Mouse (Mus musculus) ES-Bruce4 (cell line): ENCODE data around the gene D2hgdh. TPM values are rescaled to one million over a fixed set of nuclear protein-coding genes. Genes with fewer than 3 reads are reported as not detected.
A peak's percentile ranks its signal among the peaks of the same experiment; 100 is the strongest.
"Not testable (repeated sequence)": the region's sequence is repeated elsewhere in the genome, so short reads cannot be mapped to it uniquely, and the experiment has no call there.

Source experiments
- H3K27ac ChIP-seq: 2 replicates; pipeline ENCODE4 v1.5.1; 2012; ENCODE audit warnings: low read length, inconsistent platforms; ENCODE audit not compliant: insufficient read depth
- H3K27me3 ChIP-seq: 2 replicates; pipeline ENCODE4 v1.6.1; 2012; ENCODE audit warnings: mild to moderate bottlenecking, low read length, inconsistent platforms; ENCODE audit not compliant: control insufficient read depth, poor library complexity, insufficient read depth, severe bottlenecking
- H3K36me3 ChIP-seq: 2 replicates; pipeline ENCODE4 v1.6.1; 2012; ENCODE audit warnings: inconsistent platforms, mild to moderate bottlenecking, low read length, moderate library complexity; ENCODE audit not compliant: control insufficient read depth, poor library complexity, insufficient read depth, severe bottlenecking
- H3K4me1 ChIP-seq: one replicate; pipeline ENCODE4 v1.8.1; 2011; ENCODE audit warnings: low read length; ENCODE audit not compliant: control insufficient read depth, insufficient read depth
- H3K4me3 ChIP-seq: 2 replicates; pipeline ENCODE4 v1.5.1; 2011; ENCODE audit warnings: low read depth, mild to moderate bottlenecking, low read length
- H3K9ac ChIP-seq: 2 replicates; pipeline ENCODE4 v1.6.1; 2012; ENCODE audit warnings: low read depth, mild to moderate bottlenecking, inconsistent platforms; ENCODE audit not compliant: poor library complexity, severe bottlenecking
- H3K9me3 ChIP-seq: replicated peaks from 2 replicates; pipeline ENCODE4 v1.6.1; 2012; ENCODE audit warnings: mild to moderate bottlenecking, low read length, inconsistent platforms; ENCODE audit not compliant: control insufficient read depth, poor library complexity, insufficient read depth, severe bottlenecking
- CTCF ChIP-seq: IDR thresholded peaks from one replicate; pipeline ENCODE4 v1.8.1; 2011; ENCODE audit warnings: low read depth, low read length
- EP300 ChIP-seq: IDR thresholded peaks from 2 replicates; pipeline ENCODE4 v1.6.1; 2011; ENCODE audit warnings: low read depth, low read length; ENCODE audit not compliant: insufficient read depth
- POLR2A ChIP-seq: IDR thresholded peaks from one replicate; pipeline ENCODE4 v1.8.1; 2011; ENCODE audit warnings: low read length; ENCODE audit not compliant: insufficient read depth
- polyA plus RNA-seq: library from polyadenylated mRNA; stranded (reverse); fragments of >200 nt; gene quantifications from 2 replicates; pipeline ENCODE4 v1.2.4, GENCODE M21; 2011; ENCODE audit warnings: low read depth; ENCODE audit not compliant: missing spikeins, insufficient read depth, insufficient read length

D2hgdh gene
- polyA plus RNA-seq, 1 experiment, result 23.4 TPM

DNA sequence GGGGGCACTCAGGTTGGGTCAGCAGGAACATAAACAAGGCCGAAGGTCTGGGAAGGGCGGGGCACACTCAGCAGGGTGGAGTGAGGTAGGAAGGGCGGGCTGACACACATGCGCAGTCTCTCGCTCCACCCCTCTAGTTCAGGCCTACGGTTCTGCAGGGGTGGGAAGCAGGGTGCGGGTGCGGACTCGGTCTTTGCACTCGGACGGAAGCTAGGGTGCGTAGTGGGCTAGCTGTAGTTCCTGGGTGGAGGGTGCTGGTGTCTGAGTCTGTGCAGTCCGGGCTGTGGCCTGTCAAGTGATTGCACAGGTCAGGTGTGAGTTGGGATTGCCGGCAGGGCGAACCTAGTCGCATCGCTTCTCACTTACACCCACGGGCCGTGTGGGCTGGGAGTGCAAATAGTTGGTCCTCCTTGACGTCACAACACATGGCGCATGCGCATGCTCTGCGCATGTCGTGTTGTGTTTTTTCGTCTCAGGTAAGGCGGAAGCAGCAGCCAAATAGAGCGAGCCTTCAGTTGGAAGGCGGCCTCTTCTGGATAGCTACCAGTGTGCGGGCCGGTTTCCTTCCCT is 481 bp downstream of the D2hgdh start:
- Histone ChIP-seq H3K9me3 (no peaks in the 10 kb centered on the region), H3K4me3 (peak overlapping the region; percentile 69), H3K36me3 (no peaks in the 10 kb centered on the region), H3K9ac (peak overlapping the region; percentile 35; the same call in 1 of the 2 replicates), H3K4me1 (no peaks in the 10 kb centered on the region), H3K27me3 (no peaks in the 10 kb centered on the region), H3K27ac (peak overlapping the region; percentile 46)
- TF ChIP-seq POLR2A (peak; percentile 94), EP300 (peak; percentile 34; the same call in 1 of the 2 replicates), CTCF (peak; percentile 1)

DNA sequence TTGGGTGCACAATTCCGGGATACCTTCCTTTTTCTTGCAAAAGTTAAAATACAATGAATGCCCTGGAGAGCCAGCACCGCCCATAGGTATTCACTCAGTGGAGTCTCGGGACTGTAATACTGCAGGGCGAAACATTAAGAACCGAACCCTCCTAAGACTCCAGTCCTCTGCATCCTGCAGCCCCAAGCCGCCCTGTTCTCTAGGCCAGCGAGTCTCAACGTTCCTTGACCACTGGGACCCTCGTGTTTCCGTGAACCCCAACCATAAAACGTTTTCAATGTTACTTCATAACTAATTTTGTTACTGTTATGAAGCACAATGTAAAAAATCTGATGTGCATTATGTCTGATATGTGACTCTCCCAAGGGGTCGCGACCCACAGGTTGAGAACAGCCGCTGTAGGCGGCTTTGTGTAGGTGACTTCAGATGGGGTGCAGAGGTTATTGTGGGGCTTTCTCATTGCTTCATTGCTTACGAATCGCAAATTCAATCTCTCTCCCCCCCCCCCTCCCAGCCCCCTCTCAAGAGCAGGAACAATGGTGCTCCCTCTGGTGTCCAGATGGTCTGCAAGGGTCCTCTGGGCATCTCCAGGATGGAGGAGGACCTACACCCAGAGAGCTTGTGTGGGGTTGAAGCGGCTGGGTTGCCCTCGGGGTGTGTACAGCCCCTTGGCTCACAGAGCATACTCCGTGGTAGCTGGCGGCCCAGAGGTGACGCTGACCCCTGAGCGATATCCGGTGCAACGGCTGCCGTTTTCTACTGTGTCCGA is 1.2 kb downstream of the D2hgdh start:
- H3K27ac ChIP-seq, result peak overlapping the region; percentile 46
- no peak for TF ChIP-seq CTCF
- 0 out of 2 replicates have a peak, but pooled peaks have one; percentile 15 for TF ChIP-seq EP300
- H3K27me3 ChIP-seq, result no peaks in the 10 kb centered on the region
- H3K4me1 ChIP-seq, result no peaks in the 10 kb centered on the region
- no peaks in the 10 kb centered on the region for H3K36me3 ChIP-seq
- peak overlapping the region; percentile 69 for H3K4me3 ChIP-seq
- H3K9me3 ChIP-seq, result no peaks in the 10 kb centered on the region
- H3K9ac ChIP-seq, result peak overlapping the region; percentile 35; the same call in 1 of the 2 replicates

DNA sequence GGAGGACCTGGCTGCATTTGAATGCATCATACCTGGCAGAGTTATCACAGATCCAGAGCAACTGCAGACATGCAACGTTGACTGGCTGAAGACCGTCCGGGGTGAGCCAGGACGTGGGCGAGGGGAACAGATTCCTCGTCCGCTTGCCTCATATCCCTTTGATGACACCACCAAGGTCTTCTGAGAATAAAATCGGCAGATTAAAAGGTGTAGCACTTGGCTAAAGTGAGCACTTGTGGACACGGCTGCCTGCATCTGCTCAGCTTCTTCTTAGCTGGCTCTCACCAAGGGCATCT is 1.8 kb downstream of the D2hgdh start:
- Histone ChIP-seq H3K4me3 (peak overlapping the region; percentile 69), H3K4me1 (no peaks in the 10 kb centered on the region), H3K27me3 (no peaks in the 10 kb centered on the region), H3K9ac (peak overlapping the region; percentile 35; the same call in 1 of the 2 replicates), H3K36me3 (no peaks in the 10 kb centered on the region), H3K27ac (no peak overlapping the region), H3K9me3 (no peaks in the 10 kb centered on the region)
- TF ChIP-seq POLR2A, result no peak

DNA sequence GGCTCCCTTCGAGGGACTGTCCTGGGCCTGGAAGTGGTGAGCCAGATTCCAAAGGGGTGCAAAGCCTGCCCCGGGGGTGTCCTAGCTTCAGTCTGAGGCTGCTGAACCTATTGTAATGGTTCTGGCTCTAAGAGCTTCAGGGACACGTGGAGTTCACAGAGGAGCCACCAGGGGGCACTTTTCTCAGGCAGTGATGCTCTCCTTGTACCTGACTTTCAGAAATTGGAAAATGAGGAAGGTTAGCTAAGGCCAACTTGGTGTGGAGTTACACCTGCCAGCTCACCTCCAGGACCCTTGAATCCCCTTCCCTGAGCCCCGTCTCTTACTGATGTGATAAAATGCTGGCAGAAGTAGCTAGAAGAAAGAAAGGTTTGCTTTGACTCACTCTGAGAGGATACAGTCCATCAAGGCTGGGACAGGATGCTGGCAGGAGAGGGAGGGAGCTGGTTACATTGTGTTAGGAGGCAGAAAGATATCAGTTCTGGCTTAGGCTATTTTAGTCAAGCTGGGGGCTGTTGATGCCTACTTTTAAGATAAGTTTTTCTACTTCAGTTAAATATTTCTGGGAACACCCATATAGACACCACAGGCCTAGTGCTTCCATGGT is 8.1 kb downstream of the D2hgdh start:
- not testable (repeated sequence) for H3K27ac ChIP-seq, H3K4me1 ChIP-seq, H3K4me3 ChIP-seq, H3K27me3 ChIP-seq, H3K36me3 ChIP-seq, H3K9me3 ChIP-seq, H3K9ac ChIP-seq

DNA sequence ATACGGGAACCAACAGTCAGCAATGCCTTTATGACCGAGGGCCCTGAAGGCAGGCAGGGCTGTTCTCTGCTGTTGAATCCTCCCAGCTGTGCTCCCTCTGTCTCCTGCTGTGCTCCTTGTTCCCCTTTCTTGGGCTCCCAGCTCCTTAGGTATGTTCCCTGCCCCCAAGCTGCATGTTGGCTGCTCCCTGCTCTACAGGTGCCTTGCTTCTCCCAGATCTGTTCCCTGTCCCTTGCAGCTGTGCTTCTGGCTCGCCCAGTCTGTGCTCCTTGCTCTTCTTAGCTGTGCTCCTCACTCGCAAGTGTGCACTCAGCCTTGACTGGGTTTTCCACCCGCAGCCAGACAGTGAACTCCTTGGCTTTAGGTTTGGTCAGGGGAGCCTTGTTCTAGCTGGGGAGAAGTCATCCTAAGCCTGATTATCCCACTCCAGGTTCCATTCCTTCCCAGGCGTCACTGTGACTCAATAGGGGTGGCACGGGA is 10.0 kb downstream of the D2hgdh start:
- TF ChIP-seq POLR2A (no peak), EP300 (no peak), CTCF (no peak)

DNA sequence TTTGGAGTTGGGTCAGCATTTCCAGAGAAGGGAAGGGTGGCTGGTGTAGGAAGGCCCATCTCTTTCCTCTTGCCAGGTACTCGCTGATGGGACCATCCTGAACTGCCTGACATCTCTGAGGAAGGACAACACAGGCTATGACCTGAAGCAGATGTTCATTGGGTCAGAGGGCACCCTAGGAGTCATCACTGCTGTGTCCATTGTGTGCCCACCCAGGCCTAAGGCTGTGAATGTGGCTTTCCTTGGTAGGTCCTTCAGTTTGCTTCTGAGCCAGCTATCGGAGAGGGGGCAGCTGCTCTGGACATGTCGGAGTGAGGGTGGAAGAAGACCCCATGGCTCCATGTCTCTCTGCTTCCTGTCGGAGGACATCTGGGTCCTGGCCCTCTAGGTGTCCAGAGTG is 10.5 kb downstream of the D2hgdh start:
- Histone ChIP-seq H3K9me3 (no peaks in the 10 kb centered on the region), H3K27ac (no peak overlapping the region), H3K9ac (no peak overlapping the region), H3K27me3 (no peaks in the 10 kb centered on the region), H3K4me3 (no peak overlapping the region), H3K4me1 (no peaks in the 10 kb centered on the region), H3K36me3 (no peaks in the 10 kb centered on the region)
- no peak for TF ChIP-seq POLR2A
- TF ChIP-seq EP300, result no peak
- no peak for TF ChIP-seq CTCF

More for the DNA sequence above, 10.0 kb downstream of the D2hgdh start:
- Histone ChIP-seq H3K36me3 (no peaks in the 10 kb centered on the region), H3K4me1 (no peaks in the 10 kb centered on the region), H3K27me3 (no peaks in the 10 kb centered on the region), H3K4me3 (no peak overlapping the region), H3K9ac (no peak overlapping the region), H3K27ac (no peak overlapping the region), H3K9me3 (no peaks in the 10 kb centered on the region)
